Mouse (Mus musculus): ENCODE data around the gene Taf6l. TPM values are rescaled to one million over a fixed set of nuclear protein-coding genes. Genes with fewer than 3 reads are reported as not detected.

Gene Taf6l
- polyA plus RNA-seq, 1 experiment from 2014 or later: 11.8 TPM

- Histone ChIP-seq H3K9me3 (ENCODE audit: low read length) (no peaks in the 10 kb centered on the region), H3K36me3 (ENCODE audit: insufficient read depth, low read length) (peaks cover 8% of the 10 kb centered on the region; the same call in 1 of the 2 replicates), H3K9ac (replicated peaks; ENCODE audit: low read depth) (no peak overlapping the region), H3K4me3 (ENCODE audit: low read depth, low read length) (peak overlapping the region; percentile 67), H3K4me1 (ENCODE audit: insufficient read depth, low read depth, low read length) (peaks cover 10% of the 10 kb centered on the region), H3K4me2 (replicated peaks; ENCODE audit: low read depth, low read length) (peak overlapping the region; percentile 86; the same call in 1 of the 2 replicates), H3K27me3 (replicated peaks; ENCODE audit: insufficient read depth, low read length) (no peaks in the 10 kb centered on the region), H3K27ac (ENCODE audit: low read length) (no peak overlapping the region)
- DNase-seq (ENCODE audit: low spot score): no peak
- 0 out of 2 replicates have a peak, but pooled peaks have one; percentile 9 for TF ChIP-seq CTCF (IDR thresholded peaks at IDR 0.05)
- no peak for TF ChIP-seq EP300 (IDR thresholded peaks at IDR 0.05)
- no peak for ATAC-seq
These were observed 12.7 kb upstream of the Taf6l start for GRCm38 (mm10) chr19:8798947-8799315.

- ATAC-seq (peak; percentile 74), DNase-seq (ENCODE audit: low spot score) (peak; percentile 98)
- Histone ChIP-seq H3K4me3 (ENCODE audit: low read depth, low read length) (peak within 1 kb of the TSS; percentile 67), H3K36me3 (ENCODE audit: insufficient read depth, low read length) (peaks cover 11% of the 10 kb centered on the region), H3K27me3 (replicated peaks; ENCODE audit: insufficient read depth, low read length) (no peaks in the 10 kb centered on the region), H3K9me3 (ENCODE audit: low read length) (no peaks in the 10 kb centered on the region), H3K4me1 (ENCODE audit: insufficient read depth, low read depth, low read length) (peaks cover 10% of the 10 kb centered on the region), H3K9ac (replicated peaks; ENCODE audit: low read depth) (peak within 1 kb of the TSS; percentile 75), H3K4me2 (replicated peaks; ENCODE audit: low read depth, low read length) (peak within 1 kb of the TSS; percentile 86), H3K27ac (ENCODE audit: low read length) (peak within 1 kb of the TSS; percentile 74)
- WGBS: under 1% methylated on average over 25 of the region's 25 CpGs
- TF ChIP-seq EP300 (IDR thresholded peaks at IDR 0.05): no peak
- no peak for TF ChIP-seq CTCF (IDR thresholded peaks at IDR 0.05)
These were observed 12.2 kb upstream of the Taf6l start, which contains the start of gene Polr2g for GRCm38 (mm10) chr19:8798264-8798946. Gene Polr2g, minus strand, starts transcription at chr19:8798577.

DNA sequence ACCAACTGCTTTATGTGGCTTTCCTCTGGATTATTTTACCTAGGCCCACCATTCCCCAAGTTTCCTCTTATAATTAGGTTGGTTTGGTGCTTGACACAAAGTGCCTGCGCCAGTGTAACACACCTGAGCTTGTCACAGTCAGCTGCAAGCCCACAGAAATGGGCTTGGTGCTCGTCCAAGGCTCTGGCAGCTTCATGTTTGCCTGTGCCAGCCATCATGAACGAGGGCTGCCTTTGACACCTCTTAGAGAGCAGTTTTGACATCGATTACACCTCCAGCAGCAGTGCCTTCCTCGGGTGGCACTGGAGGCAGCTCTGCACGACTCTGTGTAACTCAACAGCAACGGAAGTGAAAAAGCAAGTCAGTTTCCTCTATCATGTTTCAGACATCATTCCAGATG, 4.0 kb upstream of the Taf6l start:
- ATAC-seq (no peak), DNase-seq (ENCODE audit: low spot score) (no peak)
- H3K9me3 ChIP-seq (ENCODE audit: low read length): no peaks in the 10 kb centered on the region
- H3K36me3 ChIP-seq (ENCODE audit: insufficient read depth, low read length): peaks cover 12% of the 10 kb centered on the region
- H3K4me3 ChIP-seq (ENCODE audit: low read depth, low read length): no peak overlapping the region
- no peaks in the 10 kb centered on the region for H3K4me1 ChIP-seq (ENCODE audit: insufficient read depth, low read depth, low read length)
- no peaks in the 10 kb centered on the region for H3K27me3 ChIP-seq (replicated peaks; ENCODE audit: insufficient read depth, low read length)
- no peak overlapping the region for H3K9ac ChIP-seq (replicated peaks; ENCODE audit: low read depth)
- no peak for TF ChIP-seq EP300 (IDR thresholded peaks at IDR 0.05)
- TF ChIP-seq CTCF (IDR thresholded peaks at IDR 0.05): no peak
- no peak overlapping the region for H3K4me2 ChIP-seq (replicated peaks; ENCODE audit: low read depth, low read length)
- 72% methylated on average over 7 of the region's 7 CpGs for WGBS
- no peak overlapping the region for H3K27ac ChIP-seq (ENCODE audit: low read length)

- DNase-seq (ENCODE audit: low spot score): no peak
- ATAC-seq: no peak
- WGBS: 43% methylated on average over 1 of the region's 1 CpGs
- Histone ChIP-seq H3K27ac (ENCODE audit: low read length) (no peak overlapping the region), H3K36me3 (ENCODE audit: insufficient read depth, low read length) (peaks cover 6% of the 10 kb centered on the region; the same call in 1 of the 2 replicates), H3K9ac (replicated peaks; ENCODE audit: low read depth) (no peak overlapping the region), H3K9me3 (ENCODE audit: low read length) (no peaks in the 10 kb centered on the region), H3K4me3 (ENCODE audit: low read depth, low read length) (no peak overlapping the region), H3K27me3 (replicated peaks; ENCODE audit: insufficient read depth, low read length) (no peaks in the 10 kb centered on the region), H3K4me2 (replicated peaks; ENCODE audit: low read depth, low read length) (no peak overlapping the region), H3K4me1 (ENCODE audit: insufficient read depth, low read depth, low read length) (no peaks in the 10 kb centered on the region)
- TF ChIP-seq CTCF (IDR thresholded peaks at IDR 0.05): no peak
- TF ChIP-seq EP300 (IDR thresholded peaks at IDR 0.05): no peak
These were observed 3.0 kb upstream of the Taf6l start for GRCm38 (mm10) chr19:8789171-8789570.

DNA sequence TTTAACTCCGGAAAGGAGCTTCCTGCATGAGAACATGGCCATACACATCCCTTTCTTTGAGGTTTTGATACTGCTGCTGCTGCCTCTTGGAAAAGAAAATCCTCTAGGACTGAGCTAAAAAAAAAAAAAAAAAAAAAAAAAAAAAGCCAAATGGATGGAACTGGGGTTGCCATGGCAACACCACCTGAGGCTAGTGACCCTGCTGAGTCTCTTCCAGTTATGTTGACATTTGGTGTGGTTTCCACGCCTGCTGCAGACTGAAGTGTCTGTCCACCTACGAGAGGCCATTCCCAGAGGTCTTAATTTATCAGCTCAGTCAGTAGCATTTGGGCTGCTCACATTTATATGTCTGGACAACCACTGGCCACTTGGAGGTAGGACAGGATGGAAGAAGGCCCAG, 2.3 kb upstream of the Taf6l start:
- ATAC-seq: no peak
- DNase-seq (ENCODE audit: low spot score): peak; percentile 42
- H3K4me1 ChIP-seq (ENCODE audit: insufficient read depth, low read depth, low read length): no peaks in the 10 kb centered on the region
- H3K4me3 ChIP-seq (ENCODE audit: low read depth, low read length): no peak overlapping the region
- no peak for TF ChIP-seq CTCF (IDR thresholded peaks at IDR 0.05)
- no peak for TF ChIP-seq EP300 (IDR thresholded peaks at IDR 0.05)
- no peaks in the 10 kb centered on the region for H3K9me3 ChIP-seq (ENCODE audit: low read length)
- 30% methylated on average over 3 of the region's 3 CpGs for WGBS
- no peak overlapping the region for H3K9ac ChIP-seq (replicated peaks; ENCODE audit: low read depth)
- no peaks in the 10 kb centered on the region for H3K27me3 ChIP-seq (replicated peaks; ENCODE audit: insufficient read depth, low read length)
- H3K36me3 ChIP-seq (ENCODE audit: insufficient read depth, low read length): peaks cover 3% of the 10 kb centered on the region; the same call in 1 of the 2 replicates
- no peak overlapping the region for H3K27ac ChIP-seq (ENCODE audit: low read length)
- no peak overlapping the region for H3K4me2 ChIP-seq (replicated peaks; ENCODE audit: low read depth, low read length)

- TF ChIP-seq EP300 (IDR thresholded peaks at IDR 0.05) (no peak), CTCF (IDR thresholded peaks at IDR 0.05) (no peak)
- Histone ChIP-seq H3K4me1 (ENCODE audit: insufficient read depth, low read depth, low read length) (peaks cover 20% of the 10 kb centered on the region; the same call in 1 of the 2 replicates), H3K36me3 (ENCODE audit: insufficient read depth, low read length) (no peaks in the 10 kb centered on the region), H3K9me3 (ENCODE audit: low read length) (no peaks in the 10 kb centered on the region), H3K27ac (ENCODE audit: low read length) (peak overlapping the region; percentile 97), H3K4me2 (replicated peaks; ENCODE audit: low read depth, low read length) (peak overlapping the region; percentile 96), H3K9ac (replicated peaks; ENCODE audit: low read depth) (peak overlapping the region; percentile 85), H3K4me3 (ENCODE audit: low read depth, low read length) (peak overlapping the region; percentile 85), H3K27me3 (replicated peaks; ENCODE audit: insufficient read depth, low read length) (no peaks in the 10 kb centered on the region)
- 2% methylated on average over 20 of the region's 20 CpGs for WGBS
- ATAC-seq: no peak
- DNase-seq (ENCODE audit: low spot score): no peak
These were observed 11.2 kb downstream of the Taf6l start for GRCm38 (mm10) chr19:8774951-8775421.

All from lung, postnatal 0 days (tissue).